Mouse (Mus musculus) testis, postnatal 14 days (tissue): ENCODE measurements around the gene Bsn.
A peak's percentile ranks its signal among the peaks of the same experiment; 100 is the strongest.
"Not testable (repeated sequence)": the region's sequence is repeated elsewhere in the genome, so short reads cannot be mapped to it uniquely, and the experiment has no call there.

ENCODE experiments used
- DNase-seq: peaks from one replicate; pipeline ENCODE4 v3.0.0; 2021; ENCODE audit warnings: low spot score

Gene Bsn

GRCm38 (mm10) chr9:108196920-108197677, 6.9 kb upstream of the Bsn start:
- peak; percentile 30 for DNase-seq

GRCm38 (mm10) chr9:108196222-108196621, 6.0 kb upstream of the Bsn start:
- DNase-seq, result not testable (repeated sequence)

GRCm38 (mm10) chr9:108189488-108189786, 747 bp downstream of the Bsn start:
- DNase-seq, result no peak

- DNase-seq, result no peak
Observed at GRCm38 (mm10) chr9:108189023-108189422, 1.2 kb downstream of the Bsn start.

GRCm38 (mm10) chr9:108188511-108188910, 1.7 kb downstream of the Bsn start:
- no peak for DNase-seq

GRCm38 (mm10) chr9:108187616-108188015, 2.6 kb downstream of the Bsn start:
- DNase-seq, result no peak

- DNase-seq, result no peak
Observed at GRCm38 (mm10) chr9:108185786-108186185, 4.4 kb downstream of the Bsn start.

- no peak for DNase-seq
Observed at GRCm38 (mm10) chr9:108183531-108183994, 6.6 kb downstream of the Bsn start.

GRCm38 (mm10) chr9:108182806-108183506, 7.2 kb downstream of the Bsn start:
- no peak for DNase-seq

GRCm38 (mm10) chr9:108178391-108178790, 11.8 kb downstream of the Bsn start:
- no peak for DNase-seq

- DNase-seq, result no peak
Observed at GRCm38 (mm10) chr9:108175116-108175838, 14.9 kb downstream of the Bsn start.

- no peak for DNase-seq
Observed at GRCm38 (mm10) chr9:108172777-108173350, 17.3 kb downstream of the Bsn start.

GRCm38 (mm10) chr9:108169751-108170150, 20.4 kb downstream of the Bsn start:
- DNase-seq, result no peak

- DNase-seq, result peak; percentile 54
Observed at GRCm38 (mm10) chr9:108165143-108165542, 25.0 kb downstream of the Bsn start.

- DNase-seq, result no peak
Observed at GRCm38 (mm10) chr9:108163646-108164284, 26.4 kb downstream of the Bsn start.

- DNase-seq, result no peak
Observed at GRCm38 (mm10) chr9:108157891-108158290, 32.3 kb downstream of the Bsn start.

- DNase-seq, result no peak
Observed at GRCm38 (mm10) chr9:108157451-108157850, 32.7 kb downstream of the Bsn start.

- DNase-seq, result no peak
Observed at GRCm38 (mm10) chr9:108156786-108157185, 33.4 kb downstream of the Bsn start.

- no peak for DNase-seq
Observed at GRCm38 (mm10) chr9:108154814-108155213, 35.4 kb downstream of the Bsn start.

- no peak for DNase-seq
Observed at GRCm38 (mm10) chr9:108153516-108154448, 36.4 kb downstream of the Bsn start.

- no peak for DNase-seq
Observed at GRCm38 (mm10) chr9:108150486-108150885, 39.7 kb downstream of the Bsn start.
